Mouse (Mus musculus) urinary bladder, adult 18-20 months (tissue): ENCODE measurements around the gene Prkcz.

Experiments
- DNase-seq, 2 experiments: peaks; one replicate each; pipeline ENCODE4 v3.0.0; 2022; ENCODE audit warnings: low spot score in 2 of 2, mixed read lengths in 2 of 2

Prkcz gene

DNA sequence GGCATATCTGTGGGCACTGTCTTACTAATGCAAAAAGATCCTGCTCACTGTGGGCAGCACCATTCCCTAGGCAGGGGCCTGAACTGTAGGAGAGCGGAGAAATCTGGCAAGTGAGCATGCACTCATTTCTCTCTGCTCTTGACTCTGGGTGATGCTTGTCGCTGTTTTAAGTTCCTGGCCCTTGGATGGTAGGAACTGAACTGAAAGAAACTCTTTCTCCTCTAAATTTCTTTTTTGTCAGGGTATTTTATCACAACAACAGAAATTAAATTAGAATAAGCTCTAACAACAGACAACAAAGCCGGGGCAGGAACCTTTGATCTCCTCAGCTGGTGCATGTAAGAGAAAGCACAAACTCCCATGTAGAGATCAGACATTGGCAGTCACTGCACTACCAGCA lies 46.1 kb downstream of the Prkcz start:
- DNase-seq = no peak

DNA sequence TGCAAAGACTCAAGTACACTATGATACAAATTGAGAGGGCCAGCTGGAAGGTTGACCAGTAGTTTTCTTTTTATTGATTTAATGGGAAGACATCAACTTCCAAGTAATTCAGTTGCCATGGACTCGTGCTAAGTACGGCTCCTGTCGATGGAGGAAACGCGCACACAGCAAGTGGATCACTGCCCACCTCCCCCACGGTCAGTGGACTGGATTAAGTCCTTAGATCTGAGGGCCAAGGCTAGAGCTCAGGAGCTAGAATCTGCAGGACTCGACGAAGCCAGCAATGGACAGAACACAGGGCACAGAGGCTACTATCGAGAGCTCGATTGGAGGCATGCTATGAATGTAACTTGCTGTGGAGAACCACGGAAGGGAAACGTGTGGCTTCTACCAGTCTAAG lies 52.5 kb downstream of the Prkcz start:
- DNase-seq = no peak

DNA sequence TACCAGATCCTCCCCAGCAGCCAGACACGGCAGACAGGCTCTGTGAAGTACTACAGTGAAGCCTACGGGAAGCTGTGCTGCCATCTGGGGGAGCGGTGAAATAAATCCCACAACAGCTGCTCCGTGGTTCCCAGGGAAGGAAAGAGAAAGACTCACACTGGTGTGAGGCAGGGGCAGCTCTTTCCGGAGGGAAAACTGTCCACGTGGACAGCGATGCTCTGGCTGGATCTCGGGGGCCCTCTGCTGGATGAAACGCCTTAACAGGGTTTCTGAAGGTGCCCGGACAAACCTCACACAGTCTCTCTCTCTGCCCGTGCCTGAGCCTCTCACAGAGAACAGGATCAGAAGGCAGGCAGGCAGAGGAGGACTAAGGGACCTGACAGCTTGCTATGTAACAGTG lies 53.1 kb downstream of the Prkcz start:
- peak; percentile 56 to 63 for DNase-seq

DNA sequence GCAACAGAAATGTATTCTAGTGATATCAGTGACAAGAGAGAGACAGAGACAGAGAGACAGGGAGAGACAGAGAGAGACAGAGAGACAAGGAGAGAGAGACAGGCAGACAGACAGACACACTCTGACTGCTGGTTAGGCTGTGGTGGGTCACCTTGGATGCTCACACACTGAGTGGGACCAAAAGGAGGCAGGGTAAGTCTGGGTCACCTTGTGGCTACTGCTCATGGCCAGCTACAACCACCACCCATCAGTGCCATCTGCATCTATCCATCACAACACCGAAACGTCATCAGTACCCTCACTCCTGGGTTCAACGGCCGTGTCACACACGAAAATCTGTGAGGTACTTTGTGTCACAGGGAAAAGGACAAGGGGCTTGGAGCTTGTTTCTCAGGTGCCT lies 53.6 kb downstream of the Prkcz start:
- DNase-seq = no peak

DNA sequence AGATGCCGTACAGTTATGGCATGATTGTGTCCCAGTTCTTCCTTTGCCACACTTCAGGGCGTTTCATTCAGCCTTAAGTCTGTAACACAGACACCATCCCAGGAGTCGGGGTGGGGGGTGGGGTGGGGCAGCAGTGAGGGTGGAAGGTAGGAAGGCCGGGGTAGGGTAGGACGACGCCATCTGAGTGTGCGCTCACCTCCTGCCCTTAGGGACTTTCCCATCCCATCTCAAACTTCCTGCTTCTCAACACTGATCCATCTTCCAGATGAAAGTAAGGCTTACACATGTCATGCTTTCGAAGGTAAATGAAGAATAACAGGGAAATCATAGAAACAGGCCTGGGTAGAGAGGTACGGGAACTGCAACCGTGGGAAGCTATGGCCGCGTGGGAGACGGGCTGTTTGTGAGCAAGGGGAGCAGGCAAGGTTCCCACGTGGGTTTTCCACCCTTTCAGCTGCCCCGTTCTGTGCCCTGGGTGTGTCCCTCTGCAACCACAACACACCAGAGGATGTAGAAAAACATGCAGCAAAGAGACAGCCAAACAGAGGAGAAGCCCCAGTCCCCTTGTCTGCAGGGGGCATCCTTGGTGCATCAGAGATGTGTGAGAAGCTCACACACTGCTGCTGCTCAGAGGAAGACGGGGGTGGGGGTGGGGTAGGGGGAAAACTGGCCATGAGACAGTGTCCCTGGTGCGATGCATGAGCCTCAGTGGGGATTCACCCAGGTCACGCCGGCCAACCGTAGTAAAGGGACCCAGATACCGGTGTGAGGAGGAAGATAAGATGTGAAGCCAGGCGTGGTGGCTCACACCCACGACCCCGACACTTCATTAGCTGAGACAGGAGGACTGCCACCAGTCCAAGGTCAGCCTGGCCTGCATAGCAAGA lies 54.6 kb downstream of the Prkcz start:
- DNase-seq = no peak

DNA sequence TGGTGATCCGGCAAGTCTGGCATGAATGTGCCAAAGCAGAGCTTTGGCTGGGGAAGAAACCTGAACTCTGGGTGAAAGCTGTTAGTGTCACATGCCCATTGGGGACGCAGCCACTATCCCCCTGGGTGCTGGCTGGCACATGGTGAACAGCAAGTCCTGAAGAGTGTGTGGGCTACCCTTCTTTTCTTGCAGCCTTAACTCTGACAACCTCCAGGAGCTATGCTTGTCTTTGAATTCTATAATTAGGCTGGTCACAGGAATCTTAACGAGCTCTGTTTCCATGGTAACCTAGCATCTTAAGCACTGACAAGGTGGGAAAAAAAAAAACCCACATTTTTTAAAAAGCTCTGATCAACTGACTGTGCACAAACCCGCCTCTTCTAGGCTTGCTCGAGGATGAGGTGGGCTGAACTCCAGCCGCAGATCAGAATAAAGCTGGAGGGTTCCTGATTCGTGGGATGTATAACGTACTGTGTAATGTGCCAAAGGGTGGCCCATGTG lies 55.6 kb downstream of the Prkcz start:
- no peak for DNase-seq

DNA sequence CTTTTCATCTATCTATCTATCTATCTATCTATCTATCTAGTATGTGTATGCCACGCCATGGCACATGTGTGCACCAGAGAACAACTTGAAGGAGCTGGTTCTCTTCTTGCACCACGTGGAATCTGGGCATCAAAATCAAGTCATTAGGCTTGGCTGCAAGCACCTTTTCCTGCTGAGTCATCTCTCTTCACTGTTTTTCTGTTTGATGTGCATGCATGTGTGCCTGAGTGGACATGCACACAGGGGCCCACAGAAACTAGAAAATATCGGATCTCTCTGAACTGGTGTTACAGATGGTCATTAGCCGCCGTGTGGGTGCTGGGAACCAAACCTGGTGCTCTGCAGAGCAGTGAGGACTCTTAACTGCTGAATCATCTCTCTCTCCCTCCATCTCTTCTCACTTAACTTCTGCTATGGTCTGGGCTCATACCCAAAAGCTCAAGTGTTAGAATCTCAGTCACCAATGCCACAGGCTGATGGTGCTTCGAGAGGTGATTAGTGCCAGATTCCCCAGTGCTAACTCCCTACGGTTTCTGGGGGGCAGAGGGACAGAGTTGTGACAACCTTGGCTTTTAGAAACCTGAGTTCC lies 56.6 kb downstream of the Prkcz start:
- no peak for DNase-seq

DNA sequence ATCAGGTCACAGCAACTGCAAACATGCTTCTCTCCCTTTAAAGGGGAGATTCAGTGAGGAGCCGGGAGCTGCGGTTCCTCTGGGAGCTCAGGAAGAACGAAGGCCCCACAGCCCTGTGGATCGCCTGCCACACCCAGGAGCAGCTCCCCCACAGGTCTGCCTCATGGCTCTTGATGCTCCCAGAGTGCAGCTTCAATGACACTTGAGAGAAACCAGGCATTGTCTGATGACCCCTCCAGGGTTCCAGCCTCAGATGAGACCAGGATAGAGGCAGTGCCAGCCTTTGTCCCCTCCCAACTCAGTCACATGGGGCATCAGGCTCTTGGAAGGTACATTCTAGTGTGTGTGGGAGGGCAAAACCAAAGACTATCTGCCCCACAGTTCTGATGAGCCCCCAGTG lies 59.2 kb downstream of the Prkcz start:
- DNase-seq = no peak

DNA sequence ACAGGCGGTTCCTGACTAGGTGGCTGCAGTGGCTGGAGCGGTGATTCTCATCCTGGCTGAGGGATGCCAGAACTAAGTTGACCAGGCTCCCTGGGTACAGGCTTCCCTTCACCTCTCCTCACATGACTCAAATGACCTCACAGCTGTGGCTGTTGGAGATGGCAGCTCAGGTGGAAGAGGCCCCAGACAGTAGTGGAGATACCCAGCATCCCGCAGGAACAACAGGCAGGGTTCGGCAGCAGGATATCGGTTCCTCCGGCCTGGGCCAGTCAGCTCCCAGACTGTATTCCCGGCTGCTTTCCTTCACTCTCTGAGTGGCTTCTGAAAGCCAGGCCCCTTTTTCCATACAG lies 60.1 kb downstream of the Prkcz start:
- no peak for DNase-seq

DNA sequence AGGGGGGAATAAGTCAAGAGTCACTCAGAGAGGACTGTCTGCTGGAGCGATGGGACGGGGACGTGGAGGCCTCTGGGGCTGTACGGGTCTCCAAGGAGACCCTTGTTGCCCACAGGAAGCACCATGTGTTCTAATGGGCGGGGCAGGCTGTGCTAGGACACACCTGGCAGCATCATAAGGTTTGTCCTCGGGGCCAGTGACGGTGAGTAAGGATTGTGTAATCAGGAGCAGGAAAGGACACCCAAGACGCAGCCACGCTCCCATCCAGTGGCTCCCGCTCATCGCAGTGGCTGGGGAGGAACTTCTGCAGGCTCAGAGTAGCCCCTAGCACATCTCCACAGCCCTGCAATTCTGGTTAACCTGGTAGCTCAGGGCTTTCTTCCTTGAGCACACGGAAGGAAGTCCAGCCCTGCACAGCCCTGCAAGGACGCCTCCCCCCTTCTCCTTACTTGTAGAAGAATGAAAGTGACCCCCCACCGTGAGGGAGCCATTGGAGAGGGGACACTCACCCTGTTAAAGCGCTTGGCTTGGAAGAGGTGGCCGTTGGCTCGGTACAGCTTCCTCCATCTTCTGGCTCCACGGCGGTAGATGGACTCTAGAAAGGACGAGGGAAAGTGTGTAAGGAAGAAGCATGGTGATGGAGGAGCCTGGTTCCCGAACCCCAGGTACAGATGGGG lies 60.6 kb downstream of the Prkcz start:
- no peak for DNase-seq

DNA sequence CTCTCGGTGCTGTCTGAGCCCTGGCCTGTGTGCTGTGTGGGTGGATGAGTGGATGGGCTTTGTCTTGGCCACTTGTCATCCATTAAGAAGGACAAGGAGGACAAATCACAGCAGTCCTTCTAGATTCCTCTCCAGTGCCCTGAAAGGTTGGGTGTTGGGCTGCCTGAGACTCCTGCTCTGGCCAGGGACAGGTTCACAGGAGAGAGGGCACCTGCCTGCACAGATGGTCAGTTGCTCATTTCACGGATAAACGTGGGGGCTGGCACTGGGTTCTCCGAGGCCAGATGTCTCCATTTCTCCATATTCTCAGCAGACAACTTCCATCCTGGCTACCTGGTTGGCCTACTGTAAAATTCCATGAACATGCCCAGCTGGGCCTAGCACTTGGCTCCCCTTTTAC lies 62.3 kb downstream of the Prkcz start:
- DNase-seq = no peak

DNA sequence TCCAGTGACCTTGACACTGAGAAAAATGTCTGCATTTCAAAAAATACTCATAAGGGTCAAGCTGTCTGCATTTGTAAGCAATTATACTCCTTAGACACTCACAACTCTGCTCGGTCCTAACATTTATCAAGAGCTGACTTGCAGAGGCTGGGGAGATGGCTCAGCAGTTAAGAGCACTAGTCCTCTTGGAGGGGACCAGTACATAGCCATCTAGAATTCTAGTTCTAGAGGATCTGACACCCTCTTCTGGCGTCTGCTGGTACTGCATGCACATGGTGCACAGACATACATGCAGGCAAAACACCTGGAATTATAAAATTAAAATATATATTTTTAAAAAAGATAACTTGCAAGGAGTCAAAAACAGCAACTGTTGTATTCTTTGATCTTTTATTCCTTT lies 64.1 kb downstream of the Prkcz start:
- DNase-seq = no peak

DNA sequence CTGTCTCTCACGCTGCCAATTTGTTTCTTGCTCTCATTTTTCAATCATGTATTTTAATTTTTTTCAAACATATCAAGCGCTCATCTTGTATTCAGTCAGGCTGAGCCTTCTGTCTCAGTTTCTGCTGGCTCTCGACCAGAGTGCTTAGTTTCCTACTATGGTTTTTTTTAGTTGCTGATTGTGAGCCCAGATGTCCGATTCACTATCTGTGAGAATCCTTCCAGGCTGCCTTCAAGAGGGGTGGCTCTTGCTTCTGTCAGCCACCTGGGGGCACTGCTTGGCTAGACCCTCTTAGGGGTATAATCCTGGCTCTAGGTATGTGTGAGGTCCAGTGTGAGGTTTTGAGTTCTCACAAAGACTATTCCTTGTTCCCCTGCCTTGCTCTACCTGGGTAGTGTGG lies 65.2 kb downstream of the Prkcz start:
- no peak for DNase-seq

DNA sequence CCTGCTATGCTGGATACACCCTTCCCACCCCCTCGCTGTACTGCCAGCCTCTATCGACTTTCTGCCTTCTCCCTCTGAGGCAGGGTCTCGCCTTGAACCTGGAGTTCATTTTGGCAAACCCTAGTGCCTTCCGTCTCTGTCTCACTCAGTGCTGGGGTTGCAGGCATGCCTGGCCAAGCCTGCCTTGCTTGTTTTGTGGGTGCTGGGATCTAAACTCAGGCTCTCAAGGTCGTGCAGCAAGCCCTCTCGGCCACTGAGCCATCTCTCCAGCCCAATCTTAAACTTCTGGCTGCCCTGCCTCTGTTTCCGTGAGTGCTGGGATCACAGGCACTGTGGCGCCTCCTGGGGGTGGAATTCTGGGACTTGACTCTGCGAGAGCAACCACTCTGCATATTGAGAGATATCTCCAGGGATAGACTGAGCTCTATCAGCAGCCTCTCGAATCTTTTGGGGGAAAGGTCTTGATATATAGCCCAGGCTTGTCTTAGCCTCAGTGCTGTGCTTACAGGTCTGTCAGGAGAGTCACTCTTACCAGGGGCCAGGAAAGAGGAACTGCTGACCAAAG lies 66.1 kb downstream of the Prkcz start:
- DNase-seq = no peak

DNA sequence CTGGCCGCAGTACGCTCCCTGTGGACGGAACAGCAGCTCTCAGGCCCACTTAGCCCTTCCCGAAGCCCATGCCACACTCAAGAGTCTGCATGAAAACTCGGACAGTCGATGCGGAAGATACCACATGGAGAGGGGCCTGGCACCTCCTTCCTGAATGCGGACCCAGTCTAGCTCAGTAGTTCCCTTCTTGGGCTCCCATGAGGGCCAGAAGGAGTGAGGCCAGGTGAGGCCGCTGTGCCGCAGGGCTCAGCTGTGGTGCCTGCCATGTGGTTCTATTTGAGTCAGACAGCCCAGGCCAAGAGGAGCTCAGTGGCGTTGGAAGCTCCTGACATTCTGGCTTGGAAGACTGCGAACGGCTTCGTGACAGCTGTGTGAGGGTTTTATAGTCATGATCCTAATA lies 66.8 kb downstream of the Prkcz start:
- no peak for DNase-seq

DNA sequence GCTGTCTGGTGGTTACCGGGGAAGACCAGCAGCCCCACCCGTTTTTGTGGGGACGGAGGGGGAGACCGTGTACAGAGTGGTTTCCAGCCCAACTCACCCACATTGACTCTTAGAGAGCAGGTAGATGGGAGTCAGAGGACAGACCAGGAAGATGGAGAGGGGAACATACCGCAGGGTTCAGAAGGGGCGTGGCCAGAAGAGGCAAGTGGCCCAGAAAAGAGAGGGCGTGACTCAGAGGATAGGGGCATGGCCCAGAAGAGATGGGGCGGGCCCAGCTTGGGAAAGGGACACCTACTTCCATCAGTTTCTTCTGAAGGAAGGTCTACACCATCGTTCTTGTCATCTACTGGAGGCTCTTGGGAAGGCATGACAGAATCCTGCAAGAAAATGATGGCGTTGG lies 68.3 kb downstream of the Prkcz start:
- DNase-seq = no peak

DNA sequence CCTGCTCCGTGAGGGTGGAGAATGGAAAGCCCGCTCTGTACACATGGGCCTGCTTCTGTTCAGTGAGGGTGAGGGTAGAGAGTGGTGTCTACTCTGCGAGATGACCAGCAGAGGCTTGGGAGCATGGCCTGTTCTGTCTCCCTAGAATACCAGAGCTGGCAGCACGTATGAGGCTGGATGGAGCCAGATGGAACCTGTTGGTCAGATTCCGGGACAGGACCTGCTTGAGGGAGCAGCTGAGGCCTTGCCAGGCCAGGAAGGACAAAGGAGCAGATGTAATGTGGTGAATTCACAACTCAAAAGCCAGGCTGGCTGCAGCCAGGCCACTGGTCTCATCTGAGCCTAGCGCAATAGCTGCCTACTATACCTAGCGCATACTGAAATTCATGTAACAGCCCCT lies 71.1 kb downstream of the Prkcz start:
- DNase-seq = no peak

DNA sequence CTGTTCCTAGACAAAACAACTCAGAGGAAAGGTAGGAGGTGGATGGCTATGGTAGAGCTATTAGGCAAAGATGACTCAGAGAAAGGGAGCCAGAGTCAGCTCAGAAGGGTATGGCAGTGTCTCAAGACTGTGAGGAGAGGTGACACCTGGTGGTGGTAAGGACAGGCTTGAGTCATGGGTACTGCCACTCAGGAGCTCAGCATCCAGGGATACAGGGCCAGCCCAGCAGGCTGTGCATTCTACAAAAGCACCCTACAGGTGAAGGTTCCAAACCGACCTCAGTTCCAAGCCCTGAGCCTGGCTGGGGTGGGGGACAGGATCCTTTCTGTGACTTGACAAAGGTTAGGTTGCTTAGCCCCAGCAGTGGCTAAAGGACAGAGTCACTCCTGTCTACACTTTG lies 72.6 kb downstream of the Prkcz start:
- no peak for DNase-seq

DNA sequence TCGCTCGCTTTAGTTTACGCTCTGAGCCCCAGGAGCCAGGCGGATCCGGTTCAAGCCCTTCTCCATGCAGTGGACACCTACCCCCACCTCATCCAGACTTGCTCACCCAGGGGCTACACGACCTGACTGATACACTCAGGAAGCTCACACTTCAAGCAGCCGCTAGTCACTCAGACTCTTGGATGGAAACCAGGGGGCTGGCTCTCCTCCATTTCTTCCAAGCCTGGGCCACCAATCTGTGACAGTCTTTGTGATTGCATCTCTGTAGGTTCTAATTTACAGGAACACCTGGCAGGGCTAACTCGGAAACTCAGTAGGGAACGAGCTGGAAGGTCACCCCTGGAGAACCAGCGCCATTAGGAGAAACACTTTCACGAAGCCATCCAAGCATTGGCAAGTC lies 73.4 kb downstream of the Prkcz start:
- DNase-seq = no peak

DNA sequence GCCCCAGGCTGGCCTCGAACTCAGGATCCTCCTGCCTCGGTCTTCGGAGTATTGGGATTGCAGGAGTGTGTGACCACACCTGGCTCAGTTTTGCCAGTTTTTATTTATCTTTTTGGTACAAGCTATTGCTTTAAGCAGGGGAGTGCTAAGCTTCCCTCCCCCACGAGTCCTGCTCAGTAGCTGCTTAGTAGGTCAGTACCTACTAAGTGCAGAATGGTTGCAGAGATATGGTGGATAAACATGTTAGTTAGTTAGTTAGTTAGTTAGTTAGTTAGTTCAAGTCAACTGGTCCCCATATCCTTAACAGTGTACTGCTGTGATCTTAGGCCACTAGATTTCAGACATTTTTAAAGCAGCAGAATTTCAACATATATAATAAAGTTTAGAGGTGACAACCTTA lies 75.1 kb downstream of the Prkcz start:
- no peak for DNase-seq

DNA sequence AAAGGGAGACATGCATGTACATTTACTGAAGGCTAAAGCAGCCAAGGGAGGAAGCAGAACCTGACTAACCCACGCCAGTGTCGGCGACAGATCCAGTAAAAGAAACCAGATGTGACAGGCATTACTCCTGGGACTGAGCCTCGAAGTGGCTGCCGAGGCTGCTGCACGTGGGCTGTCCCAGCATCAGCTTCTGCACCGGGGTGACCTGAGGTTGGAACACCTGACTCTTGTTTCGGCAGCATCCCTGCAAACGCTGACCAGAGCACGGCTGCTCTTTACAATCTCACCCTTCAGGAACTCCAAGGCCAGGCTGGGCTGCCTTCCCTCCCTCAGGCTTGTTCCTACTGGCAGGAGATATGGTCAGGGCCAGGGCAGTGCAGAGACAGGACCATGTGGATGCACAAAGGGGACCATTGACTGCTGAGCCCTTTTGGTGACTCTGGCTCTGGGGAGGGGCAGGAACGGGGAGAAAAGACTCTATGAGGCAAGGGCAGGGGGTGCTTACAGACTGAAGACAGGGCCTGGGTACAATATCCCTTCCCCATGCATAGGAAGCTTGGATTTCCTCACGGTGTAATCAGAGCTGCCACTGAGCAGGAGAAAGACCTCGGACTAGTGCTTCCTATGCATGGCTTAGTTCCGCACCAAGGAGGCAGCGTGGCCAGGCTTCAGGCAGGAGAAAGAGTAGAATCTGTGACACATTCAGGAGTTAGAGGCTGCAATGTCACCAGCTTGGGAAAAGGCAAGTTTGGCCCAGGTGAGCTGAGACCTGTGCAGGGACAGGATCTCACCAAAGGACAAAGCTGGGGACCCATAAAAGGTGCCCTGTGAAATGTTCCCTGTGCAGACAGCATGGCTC lies 76.4 kb downstream of the Prkcz start:
- DNase-seq = no peak

DNA sequence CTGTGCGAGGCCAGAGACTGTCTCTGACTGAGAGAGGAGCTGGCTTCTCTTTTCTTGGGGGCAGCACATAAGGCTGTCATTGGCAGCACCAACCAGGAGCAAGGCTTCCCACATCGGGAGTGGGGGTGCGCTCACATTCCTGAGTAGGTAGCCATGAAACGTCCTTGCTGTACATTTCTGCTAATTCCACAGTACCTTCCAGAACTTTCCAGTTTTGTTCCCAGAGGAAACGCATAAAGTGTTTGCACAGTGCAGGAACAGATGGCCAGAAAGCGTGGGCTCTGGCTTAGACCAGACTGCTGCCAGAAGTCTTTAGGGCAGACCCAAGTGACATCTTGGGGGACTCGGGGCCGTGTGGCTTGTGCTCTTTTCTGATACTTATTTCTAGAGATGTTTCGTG lies 77.6 kb downstream of the Prkcz start:
- no peak for DNase-seq
